Mouse (Mus musculus) right cerebral cortex, postnatal 25 days (tissue): ENCODE measurements around the gene Plekhj1.

Experiments
- DNase-seq: peaks from one replicate; pipeline ENCODE4 v3.0.0; 2022

Gene Plekhj1

DNA sequence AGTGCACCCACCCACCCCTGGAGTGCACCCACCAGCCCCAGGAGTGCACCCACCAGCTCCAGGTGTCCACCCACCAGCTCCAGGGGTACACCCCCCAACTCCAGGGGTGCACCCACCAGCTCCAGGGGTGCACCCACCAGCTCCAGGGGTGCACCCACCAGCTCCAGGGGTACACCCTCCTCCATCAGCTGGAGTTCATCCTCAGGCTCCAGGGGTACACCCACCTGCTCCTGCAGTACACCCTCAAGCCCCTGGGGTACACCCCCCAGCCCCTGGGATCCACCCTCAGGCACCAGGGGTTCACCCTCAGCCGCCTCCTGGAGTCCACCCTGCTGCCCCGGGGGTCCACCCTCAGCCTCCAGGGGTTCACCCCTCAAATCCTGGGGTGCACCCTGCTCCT is 5.9 kb upstream of the Plekhj1 start:
- no peak for DNase-seq

DNA sequence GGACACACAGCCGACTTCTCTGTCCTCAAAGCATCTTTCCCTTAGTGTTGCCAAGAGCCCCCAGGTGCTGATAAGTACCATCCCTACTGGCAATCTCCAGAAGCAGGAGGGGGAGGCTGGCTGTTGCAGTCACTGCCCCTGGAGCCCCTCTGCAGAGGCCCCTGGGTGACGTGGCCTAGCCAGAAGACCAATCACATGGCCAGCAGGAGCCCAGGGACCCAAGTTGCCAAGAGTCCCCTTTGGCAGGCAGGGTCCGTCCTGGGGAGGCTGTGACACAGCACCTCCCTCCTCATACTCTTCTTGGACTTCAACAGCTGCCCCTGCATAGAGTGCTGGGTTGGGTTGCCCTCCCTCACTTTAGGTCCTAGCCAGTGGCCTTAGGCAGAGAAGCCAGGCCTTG is 4.6 kb upstream of the Plekhj1 start:
- DNase-seq = no peak

DNA sequence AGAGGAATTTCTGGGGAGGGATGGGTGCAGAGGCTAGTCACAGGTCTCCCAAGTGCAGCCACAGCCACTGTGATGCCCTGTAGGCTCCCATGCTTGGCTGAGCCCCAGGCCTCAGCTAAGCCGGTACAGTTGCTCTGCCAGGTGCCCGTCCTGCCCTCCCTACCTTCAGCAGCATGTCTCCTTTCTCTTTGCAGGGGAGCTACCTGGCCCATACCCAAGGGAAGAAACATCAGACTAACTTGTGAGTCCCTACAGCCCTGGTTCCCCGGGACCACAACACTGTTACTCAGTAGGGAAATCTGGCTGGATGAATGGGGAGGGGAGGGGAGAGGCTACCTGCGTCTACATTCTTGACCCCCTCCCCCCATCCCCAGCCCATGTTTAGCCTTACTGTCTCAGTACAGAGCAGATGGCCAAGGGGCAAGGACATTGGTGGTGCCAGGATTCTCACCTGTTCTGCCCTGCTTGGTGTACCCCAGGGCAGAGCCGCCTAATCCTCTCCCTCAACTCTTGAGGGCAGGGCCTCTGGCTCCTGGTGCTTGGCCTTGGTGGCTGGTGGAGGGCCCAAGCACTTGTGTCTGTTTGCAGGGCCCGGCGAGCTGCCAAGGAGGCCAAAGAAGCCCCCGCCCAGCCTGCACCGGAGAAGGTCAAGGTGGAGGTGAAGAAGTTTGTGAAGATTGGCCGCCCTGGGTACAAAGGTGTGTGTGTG is 3.9 kb upstream of the Plekhj1 start:
- no peak for DNase-seq

DNA sequence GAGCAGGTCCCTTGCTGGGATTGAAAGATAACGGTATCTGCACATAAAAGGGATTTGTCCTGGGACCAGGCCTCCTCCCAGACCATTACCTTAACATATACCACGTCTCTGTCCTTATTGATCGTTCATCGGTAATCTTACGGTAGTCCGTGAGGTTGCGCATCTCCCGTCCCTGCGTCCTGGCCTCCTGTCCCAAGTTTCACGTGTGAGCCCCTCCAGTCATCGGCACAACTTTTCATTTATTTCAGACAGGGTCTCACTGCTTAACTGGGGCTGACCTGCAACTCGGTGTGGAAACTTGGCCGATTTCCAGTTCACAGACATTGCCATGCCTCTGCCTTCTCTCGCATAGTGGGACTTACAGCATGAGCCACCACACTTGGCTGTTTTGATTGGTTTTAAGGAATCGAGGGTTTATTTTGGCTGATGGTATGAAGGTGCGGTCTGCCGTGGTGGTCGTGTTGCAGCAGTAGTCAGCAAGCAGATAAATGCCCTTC is 692 bp upstream of the Plekhj1 start:
- no peak for DNase-seq

DNA sequence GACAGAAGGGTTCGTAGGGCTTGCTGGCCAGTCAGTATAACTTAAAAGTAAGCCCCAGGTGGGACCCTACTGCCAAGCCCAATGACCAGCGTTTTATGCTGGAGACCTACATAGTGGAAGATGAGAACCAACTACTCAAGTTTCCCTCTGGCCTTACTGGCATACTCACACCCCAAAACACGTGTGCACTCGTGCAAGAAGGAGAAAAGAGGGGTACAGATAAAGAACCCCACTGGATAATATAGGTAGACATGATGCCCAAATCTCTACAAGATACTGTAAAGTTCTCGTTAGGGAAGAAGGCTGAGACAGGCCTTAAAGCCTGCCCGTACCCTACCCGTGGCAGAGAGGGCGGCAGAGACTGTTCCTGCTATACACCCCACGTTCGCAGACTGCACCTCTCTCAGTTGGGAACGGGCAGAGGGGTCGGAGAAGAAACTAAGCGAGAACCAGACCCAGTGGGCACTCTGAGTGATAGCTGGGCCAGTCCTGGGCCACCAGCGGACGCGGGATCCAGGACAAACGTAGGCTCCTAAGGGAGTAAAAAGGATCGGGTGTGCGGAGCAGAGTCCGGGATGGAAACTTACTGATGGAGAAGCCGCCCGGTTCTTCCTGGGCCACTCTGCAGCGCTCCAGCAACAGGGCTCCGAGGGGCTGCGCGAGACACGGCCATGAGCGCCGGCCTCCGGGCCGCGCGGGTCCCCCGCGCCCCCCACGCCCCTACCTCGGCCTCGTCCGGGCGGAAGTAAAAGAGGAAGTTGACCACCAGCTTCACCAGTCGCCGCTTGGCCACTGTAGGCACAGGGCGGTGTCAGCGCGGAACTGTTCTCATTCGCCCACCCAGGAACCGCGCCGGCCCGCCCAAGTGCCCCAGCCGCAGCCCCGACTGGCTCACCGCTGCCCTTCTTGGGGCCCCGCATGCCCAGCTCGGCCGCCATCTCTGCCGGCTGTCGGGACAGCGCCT is 958 bp downstream of the Plekhj1 start:
- DNase-seq = no peak

DNA sequence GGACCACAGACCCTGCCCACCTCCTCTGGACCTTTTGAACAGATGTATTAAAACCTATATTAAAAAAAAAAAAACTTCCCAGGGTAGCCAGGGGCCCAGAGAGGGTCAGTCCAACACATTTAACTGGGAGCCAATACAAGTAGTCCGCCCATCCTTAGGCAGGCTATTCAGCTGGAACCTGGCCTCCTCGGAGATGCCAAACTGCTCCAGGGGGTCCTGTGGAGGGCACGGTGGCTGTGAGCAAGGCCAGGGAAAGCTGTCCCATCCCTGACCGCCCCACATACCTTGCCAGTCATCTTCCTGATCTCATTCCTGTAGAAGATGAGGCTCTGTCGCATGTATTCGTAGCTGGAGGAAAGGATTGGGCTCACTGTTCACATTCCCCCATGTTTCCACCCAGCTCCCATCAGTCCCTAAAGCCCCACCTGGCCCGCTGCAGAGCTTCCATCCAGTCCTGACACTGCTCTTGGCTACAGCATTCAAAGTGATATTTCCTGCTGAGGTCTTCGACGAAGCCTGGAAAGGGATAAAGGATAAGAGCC is 2.0 kb downstream of the Plekhj1 start:
- DNase-seq = no peak

DNA sequence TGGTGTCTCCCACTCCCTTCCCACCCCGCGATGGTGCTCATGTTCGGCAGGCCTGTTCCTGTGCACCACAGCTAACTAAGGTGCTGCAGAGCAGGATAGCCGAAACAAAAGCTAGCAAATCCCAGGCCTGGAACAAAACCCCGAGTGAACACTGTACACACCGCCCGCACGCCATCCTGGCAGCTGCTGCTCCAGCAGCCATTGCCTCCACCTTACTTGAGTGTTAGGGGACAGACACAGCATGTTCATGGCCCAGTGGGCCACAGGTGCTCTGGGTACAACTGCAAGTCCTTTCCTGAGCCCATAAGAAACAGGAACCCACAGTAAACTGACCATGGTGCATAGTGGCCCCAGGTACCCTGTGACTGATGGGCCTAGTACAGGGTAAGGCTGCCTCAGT is 3.7 kb downstream of the Plekhj1 start:
- DNase-seq = no peak

DNA sequence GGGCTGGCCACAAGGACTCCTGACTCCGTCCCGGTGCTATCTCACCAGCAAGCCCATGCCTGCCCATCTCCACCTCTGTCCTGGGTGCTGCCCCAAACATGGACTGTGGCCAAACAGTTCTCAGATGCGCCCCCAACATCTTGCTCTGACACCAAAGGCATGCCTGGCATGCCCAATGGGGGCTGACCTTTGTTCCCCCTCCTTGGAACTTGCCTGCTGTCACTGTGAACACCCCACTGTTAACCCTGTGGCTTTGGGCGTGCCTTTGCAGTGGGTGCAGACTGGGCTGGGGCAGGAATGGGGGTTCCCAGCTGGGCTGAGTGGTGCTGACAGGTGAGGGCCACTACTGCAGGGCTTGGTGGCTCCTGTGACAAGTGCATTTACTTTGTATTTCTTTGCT is 4.6 kb downstream of the Plekhj1 start:
- DNase-seq = no peak

DNA sequence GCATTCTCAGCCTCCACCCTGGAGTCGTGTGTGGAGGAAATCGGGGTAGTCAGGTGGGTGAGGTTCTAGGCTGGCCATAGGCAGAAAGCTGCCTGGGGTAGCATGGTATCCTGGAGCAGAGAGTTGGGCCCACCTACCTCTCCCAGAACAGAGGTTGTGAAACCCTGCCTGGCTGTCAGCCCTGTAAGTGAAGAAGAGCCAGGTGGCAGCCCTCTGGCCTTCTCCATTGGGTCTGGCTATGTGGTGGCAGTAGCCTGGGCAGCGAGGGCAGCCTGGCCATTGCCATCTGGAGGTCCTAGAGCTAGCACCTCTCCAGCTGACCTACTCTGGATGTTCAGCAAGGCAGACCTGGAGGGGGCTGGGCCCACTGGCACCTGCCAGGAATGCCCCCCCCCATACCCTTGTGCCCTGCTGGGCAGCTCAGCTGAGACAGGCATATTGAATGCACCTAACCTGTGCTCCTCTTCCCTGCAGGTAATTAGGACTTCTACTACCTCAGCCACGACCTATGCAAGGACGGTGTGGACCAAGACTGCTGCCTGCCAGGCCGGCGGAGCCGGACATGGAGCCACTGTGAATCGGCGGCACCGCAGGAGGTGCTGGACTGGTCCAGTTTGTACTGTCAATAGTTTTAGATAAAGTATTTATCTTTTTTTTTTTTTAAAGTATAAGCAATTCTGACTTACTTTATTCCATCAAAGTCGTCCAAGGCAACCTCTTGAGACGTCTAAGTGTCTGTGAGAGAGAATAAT is 5.2 kb downstream of the Plekhj1 start:
- DNase-seq = no peak

DNA sequence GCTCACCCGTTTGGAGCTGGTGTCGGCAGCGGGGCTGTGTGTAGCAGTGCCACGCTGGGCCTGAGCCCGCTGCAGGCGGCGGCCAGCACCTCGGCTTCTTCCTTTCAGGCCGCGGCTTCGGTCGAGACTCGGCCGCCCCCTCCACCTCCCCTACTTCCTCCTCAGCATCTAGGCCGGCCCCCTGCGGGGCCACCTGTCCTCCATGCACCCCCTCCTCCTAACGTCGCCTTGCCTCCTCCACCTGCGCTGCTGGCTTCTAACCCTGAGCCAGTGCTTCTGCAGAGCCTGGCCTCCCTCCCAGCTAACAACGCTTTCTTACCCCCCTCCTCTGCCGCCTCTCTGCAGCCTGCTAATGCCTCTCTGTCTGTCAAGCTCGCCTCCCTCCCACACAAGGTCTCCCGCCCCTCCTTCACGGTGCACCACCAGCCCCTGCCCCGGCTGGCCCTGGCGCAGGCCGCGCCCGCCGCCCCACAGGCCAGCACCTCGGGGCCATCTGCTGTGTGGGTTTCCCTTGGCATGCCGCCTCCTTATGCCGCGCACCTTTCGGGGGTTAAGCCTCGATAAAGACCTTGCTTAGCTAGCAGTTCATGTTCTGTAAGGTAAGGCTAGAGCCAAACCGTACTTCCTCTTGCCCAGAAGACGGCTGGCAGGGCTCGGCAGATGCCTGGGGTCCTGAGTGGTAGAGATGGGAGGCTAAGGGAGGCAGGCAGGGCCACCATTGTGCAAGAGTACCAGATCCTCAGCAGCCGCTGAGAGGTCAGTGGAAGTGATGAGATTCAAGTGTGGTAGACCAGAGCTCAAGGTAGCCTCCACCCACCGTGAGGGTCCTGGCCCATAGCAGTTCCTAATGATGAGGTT is 6.0 kb downstream of the Plekhj1 start:
- DNase-seq = no peak

DNA sequence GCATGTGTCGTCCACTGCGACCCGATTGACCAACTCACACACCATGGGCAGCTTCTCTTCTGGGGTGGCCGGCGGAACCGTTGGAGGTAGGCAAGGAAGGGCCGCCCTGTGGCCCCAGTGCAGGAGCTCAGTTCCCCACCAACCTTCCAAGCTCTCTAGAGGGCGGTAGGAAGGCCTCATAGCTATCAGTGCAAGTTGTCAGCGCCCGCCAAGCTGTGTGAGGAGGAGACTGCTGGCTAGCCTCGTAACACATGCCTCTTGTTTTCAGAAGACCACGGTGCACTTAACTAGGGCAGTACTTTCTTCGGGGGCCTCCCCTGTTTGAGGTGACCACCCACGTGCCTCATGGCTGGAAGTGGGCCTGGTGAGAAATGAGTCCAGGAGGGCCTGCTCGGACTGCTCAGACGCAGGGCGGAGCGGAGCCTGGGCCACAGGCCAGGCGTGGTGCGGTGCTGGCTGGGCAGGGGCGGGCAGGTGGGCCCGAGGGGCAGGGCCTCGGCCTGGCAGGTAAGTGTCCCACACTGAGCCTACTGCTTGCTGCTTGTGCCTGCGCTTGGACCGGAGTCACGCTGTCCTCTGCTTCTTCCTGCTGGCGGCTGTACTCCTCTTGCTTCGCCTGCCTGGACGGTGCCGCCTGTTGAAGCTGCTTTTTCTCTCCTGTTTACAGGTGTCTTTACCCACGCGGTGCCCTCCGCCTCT is 6.8 kb downstream of the Plekhj1 start:
- no peak for DNase-seq

DNA sequence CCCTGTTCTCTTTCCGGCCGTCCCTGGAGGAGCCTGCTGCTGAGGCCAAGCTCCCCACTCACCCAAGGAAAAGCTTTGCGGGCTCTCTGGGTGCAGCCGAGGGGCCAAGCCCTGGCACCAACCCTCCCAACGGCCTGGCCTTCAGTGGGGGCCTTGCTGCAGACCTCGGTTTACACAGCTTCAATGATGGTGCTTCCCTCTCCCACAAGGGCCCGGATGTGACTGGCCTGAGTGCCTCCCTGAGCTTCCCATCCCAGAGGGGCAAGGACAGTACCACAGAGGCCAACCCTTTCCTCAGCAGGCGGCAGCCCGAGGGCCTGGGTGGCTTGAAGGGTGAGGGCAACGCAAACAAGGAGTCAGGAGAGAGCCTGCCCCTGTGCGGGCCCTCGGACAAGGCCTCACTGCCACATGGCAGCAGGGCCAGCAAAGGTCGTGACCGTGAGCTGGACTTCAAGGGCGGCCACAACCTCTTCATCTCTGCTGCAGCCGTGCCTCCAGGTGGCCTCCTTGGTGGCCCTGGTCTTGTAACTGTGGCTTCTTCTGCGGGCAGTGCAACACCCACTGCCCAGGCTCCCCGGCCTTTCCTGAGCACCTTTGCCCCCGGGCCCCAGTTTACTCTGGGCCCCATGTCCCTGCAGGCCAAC is 7.5 kb downstream of the Plekhj1 start:
- no peak for DNase-seq

DNA sequence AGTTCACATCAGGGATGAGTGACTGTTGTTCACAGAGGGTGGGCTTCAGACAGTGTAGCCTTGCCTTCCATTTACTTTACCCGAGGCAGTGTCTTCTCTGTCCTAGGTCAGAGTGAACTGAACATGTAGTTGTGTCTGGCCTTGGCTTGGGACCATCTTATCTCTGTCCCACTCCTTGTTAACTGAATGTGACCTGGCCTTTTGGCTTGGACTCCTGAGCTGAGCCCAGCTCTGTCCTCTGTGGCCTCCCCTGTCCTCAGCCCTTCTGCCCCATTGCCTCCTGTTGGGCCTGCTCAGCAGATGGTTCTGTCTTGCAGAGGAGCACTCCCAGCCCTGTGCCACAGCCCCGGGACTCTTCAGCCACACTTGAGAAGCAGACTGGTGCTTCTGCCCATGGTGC is 10.9 kb downstream of the Plekhj1 start:
- DNase-seq = no peak

DNA sequence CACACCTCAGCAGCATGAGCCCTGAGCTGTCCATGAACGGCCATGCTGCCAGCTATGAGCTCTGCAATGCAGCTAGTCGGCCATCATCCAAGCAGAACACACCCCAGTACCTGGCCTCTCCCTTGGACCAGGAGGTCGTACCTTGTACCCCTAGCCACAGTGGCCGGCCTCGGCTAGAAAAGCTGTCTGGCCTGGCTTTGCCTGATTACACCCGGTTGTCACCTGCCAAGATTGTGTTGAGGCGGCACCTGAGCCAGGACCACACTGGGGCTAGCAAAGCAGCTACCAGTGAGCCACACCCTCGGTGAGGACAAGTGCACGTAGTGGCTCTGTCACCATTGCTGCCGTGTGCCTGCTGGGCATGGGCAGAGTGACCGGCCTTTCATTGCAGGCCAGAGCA is 12.5 kb downstream of the Plekhj1 start:
- no peak for DNase-seq

DNA sequence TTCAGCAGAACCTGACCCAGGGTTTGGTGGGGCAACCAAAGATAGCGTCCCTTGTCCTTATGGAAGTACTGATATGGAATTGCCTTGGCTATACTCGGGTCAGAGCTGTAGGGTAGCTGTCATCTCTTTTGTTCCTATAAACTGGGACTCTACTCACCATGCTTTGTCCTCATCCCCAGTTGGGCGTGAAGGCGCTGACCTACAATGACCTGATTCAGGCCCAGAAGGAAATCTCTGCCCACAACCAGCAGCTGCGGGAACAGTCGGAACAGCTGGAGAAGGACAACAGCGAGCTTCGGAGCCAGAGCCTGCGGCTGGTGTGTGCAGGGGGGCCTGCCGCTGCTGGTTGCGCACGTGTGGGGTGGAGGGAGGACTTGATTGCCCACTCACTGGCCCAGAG is 13.6 kb downstream of the Plekhj1 start:
- no peak for DNase-seq

DNA sequence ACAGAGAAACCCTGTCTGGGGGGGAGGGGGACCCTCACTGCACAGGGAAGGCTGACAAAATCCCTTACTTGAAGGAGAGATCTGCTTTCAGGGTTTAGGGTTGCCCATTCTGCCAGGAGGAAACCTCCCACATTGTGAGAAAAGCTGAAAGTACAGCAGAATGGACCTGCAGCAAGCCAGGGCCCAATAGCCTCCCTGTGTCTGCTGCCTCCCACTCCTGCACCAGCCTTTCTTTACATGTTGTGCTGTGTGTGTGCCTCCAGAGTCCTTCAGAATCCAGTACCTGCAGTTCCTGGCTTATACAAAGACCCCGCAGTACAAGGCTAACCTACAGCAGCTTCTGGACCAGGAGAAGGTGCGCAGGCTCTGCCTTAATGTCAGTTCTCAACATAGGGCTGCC is 14.1 kb downstream of the Plekhj1 start:
- DNase-seq = no peak

DNA sequence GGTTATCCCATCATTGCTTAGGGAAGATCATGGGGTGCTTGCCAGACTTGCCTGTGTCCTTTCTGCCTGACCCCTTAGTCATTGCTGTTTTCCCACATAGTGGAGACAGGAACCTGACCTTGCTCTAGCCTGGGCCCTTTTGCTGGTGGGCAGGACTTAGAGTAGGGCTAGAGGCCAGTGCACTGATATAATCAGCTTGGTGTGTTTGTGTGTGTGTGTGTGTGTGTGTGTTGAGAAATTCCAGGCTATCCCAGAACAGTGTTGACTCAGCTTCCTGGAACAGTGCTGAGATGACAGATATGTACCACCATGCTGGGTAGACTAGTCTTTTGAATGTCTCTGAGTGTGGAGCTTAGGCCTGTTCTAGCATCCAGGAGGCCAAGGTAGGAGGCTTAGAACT is 18.9 kb downstream of the Plekhj1 start:
- DNase-seq = no peak

DNA sequence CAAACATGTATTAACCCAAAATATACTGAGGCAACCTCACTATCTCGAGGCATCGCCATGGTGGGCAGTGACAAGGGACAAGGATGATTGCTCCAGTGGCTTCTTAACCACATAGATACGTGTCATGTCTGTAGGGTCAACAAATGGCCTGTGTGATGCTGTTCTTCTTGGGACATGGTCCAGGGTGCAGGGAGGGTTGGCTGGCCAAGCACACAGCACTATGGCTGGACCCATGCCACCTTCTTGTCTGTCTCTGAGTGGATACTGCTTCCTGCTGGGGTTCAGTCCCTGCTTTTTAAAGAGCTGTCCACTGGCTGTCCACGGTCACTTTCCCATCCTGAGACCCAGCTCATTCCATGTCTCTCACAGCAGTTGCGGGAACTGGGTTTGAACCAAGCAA is 21.3 kb downstream of the Plekhj1 start:
- DNase-seq = no peak

DNA sequence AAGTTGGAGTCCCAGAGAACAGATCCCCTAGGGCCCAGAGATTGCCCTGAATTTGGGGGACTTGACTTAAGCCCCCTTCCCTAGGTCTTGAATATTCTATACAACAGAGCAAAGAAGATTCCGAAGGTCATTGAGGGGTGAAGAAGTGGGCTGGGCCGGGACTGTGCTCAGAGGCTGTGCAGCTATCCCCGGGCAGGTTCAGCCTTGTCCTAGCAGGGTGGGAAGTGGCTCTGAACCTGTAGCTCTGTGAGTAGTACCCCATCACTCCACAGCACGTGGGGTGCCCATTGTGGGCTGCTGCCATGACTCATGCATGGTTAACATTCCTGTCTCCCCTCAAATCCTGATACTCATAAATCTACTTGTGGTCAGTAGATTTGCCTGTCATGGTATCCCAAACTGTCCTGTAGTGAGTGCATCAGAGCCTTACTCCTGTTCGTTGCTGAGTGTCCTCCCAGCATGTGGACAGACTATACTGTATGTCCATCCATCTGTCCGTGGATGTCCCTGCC is 22.0 kb downstream of the Plekhj1 start:
- no peak for DNase-seq

DNA sequence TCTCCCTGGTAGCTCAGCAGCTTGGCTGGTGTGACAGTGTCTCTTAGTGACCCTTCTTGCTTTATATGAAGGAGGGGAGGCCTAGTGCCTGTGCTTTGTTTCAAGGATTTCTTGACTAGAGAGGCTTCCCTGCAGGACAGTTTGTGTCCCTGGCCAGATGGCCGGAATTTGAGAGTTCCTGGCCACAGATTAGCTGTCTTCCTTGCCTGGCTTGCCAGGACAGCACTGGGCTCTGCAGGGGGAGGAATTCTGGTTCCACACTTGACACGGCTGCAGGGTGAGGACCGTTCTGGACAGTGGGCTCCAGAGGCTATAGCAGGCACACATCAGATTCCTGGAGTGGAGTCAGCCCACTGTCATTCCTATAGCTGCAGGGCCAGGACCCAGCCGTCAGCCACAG is 22.7 kb downstream of the Plekhj1 start:
- no peak for DNase-seq

DNA sequence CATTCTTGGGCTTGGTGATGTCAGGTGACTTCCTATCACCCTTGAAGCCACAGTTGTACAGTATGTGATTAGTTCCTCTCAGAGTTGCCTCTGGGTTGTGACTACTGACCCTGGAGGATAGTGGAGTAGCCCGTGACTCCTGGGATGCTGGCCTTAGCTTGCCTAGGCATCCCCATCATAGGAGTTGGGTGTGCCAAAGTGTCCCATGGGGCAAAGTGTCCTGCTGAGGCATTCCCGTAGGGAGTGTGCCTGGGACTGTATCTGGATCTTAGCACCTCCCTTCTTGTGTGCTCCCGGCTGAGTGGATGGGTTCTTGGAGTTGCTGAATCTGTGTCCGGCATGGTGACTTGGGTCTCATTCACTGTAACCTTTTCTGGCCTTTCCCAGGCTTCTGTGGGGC is 23.4 kb downstream of the Plekhj1 start:
- DNase-seq = no peak
